Mouse (Mus musculus): ENCODE measurements around the gene Ylpm1. TPM values are rescaled to one million over a fixed set of nuclear protein-coding genes. Genes with fewer than 3 reads are reported as not detected.

Gene Ylpm1
- polyA plus RNA-seq, 1 experiment from 2014 or later: 29.2 TPM

DNA sequence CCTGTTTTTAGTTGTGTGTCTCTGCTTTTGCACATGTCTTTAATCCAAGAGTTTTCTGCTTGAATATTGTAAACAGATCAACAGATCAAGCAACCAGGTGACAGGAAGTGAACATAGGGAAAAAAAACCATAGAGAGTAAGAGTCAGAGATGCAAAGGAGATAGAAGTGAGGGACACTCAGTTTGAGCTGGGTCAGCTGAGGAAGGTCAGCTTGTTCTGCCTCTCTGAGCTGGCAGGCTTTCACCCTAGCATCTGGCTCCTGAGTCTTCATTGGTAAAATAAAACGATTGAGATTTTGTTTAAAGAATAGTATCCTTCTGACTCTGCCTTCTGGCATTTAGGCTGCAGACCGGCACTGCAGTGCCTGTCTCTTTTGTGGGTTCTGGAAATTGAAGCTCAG, 14.4 kb downstream of the Ylpm1 start:
- no peaks in the 10 kb centered on the region for H3K9me3 ChIP-seq (replicated peaks)
- ATAC-seq (ENCODE audit: insufficient number of reproducible peaks, low FRiP score, low TSS enrichment, low read depth): no peak
- no peak overlapping the region for H3K9ac ChIP-seq
- no peak overlapping the region for H3K27ac ChIP-seq (replicated peaks)
- no peaks in the 10 kb centered on the region for H3K27me3 ChIP-seq
- no peak overlapping the region for H3K4me3 ChIP-seq (replicated peaks)
- H3K4me2 ChIP-seq (replicated peaks): no peak overlapping the region
- H3K4me1 ChIP-seq: no peaks in the 10 kb centered on the region
- H3K36me3 ChIP-seq: peaks cover 41% of the 10 kb centered on the region
- 80% methylated on average over 2 of the region's 2 CpGs for WGBS

DNA sequence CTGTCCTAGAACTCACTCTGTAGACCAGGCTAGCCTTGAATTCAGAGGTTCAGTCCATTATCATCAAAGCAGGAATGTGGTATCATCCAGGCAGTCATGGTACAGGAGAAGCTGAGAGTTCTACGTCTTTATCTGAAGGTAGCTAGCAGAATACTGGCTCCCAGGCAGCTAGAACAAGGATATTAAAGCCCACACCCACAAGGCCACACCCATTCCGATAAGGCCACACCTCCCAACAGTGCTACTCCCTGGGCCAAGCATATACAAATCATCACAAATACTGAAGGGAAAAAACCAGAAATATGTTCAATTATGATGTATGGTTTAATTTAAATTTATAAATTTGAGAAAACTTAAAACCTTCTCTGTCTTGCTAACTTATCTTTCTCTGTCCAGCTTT, 16.1 kb downstream of the Ylpm1 start:
- peaks cover 53% of the 10 kb centered on the region for H3K36me3 ChIP-seq
- no peaks in the 10 kb centered on the region for H3K9me3 ChIP-seq (replicated peaks)
- H3K4me2 ChIP-seq (replicated peaks): no peak overlapping the region
- no peak for ATAC-seq (ENCODE audit: insufficient number of reproducible peaks, low FRiP score, low TSS enrichment, low read depth)
- H3K27me3 ChIP-seq: no peaks in the 10 kb centered on the region
- H3K4me1 ChIP-seq: no peaks in the 10 kb centered on the region
- no peak overlapping the region for H3K27ac ChIP-seq (replicated peaks)
- no peak overlapping the region for H3K4me3 ChIP-seq (replicated peaks)
- no peak overlapping the region for H3K9ac ChIP-seq
- 92% methylated on average over 2 of the region's 2 CpGs for WGBS

DNA sequence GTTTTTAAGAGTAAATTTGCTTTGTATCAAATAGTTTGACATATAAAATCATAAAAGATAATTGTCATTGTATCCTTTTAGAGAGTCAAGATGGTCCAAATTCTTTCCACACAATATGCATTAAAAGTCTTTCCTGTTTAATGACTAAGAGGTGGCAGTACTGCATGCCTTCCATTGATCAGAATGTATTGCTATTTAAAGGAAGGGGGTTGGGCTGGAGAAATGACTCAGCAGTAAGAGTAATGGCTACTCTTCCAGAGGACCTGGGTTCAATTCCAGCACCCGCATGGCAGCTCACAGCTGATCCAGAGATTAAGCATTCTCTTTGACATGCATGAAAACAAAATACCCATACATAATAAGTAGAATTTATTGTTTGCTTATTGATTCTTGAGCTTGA, 25.9 kb downstream of the Ylpm1 start:
- H3K4me1 ChIP-seq: no peaks in the 10 kb centered on the region
- H3K4me2 ChIP-seq (replicated peaks): no peak overlapping the region
- ATAC-seq (ENCODE audit: insufficient number of reproducible peaks, low FRiP score, low TSS enrichment, low read depth): no peak
- no peak overlapping the region for H3K9ac ChIP-seq
- no peaks in the 10 kb centered on the region for H3K27me3 ChIP-seq
- H3K4me3 ChIP-seq (replicated peaks): no peak overlapping the region
- H3K9me3 ChIP-seq (replicated peaks): no peaks in the 10 kb centered on the region
- H3K36me3 ChIP-seq: no peaks in the 10 kb centered on the region; the same call in 1 of the 2 replicates
- H3K27ac ChIP-seq (replicated peaks): no peak overlapping the region
- 90% methylated on average over 1 of the region's 1 CpGs for WGBS

DNA sequence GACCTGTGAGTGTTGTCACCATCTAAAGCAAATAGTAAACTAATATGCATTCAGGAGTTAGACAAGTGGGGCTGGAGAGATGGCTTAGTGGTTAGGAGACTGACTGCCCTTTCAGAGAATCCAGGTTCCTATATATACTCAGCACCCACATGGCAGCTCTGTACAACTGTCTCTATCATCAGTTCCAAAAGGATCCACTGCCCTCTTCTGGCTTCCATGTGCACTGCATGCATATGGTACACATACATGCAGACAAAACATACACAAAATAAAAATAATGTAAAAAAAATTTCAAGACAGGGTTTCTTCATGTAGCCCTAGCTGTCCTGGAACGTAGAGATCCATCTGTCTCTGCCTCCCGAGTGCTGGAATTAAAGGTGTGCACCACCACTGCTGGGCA, 36.6 kb downstream of the Ylpm1 start:
- Histone ChIP-seq H3K4me3 (replicated peaks) (no peak overlapping the region), H3K27ac (replicated peaks) (no peak overlapping the region), H3K9me3 (replicated peaks) (no peaks in the 10 kb centered on the region), H3K9ac (no peak overlapping the region), H3K4me1 (no peaks in the 10 kb centered on the region), H3K27me3 (no peaks in the 10 kb centered on the region), H3K36me3 (peaks cover 41% of the 10 kb centered on the region), H3K4me2 (replicated peaks) (no peak overlapping the region)
- ATAC-seq (ENCODE audit: insufficient number of reproducible peaks, low FRiP score, low TSS enrichment, low read depth): no peak
- WGBS: 95% methylated on average over 2 of the region's 2 CpGs

DNA sequence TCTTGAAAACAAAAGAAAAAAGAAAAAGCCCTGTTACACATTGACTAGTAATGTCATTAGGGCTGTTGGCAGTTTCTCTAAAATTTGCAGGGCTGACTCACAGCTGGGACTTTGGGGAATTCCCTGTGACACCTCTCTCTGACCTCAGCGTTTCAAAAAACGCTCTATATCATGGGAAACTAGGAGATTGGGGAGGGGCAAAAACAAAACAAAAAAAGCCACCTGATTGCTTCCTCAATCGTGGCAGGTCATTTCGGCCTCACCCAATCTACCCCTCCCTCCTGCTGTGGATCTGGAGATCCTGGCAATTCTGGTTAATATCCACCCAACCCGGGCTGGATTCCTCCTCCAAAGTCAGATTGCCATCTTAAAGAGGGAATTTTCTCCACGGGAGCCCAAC, 55.1 kb downstream of the Ylpm1 start:
- H3K9ac ChIP-seq: no peak overlapping the region
- WGBS: 78% methylated on average over 6 of the region's 6 CpGs
- no peaks in the 10 kb centered on the region for H3K4me1 ChIP-seq
- ATAC-seq (ENCODE audit: insufficient number of reproducible peaks, low FRiP score, low TSS enrichment, low read depth): no peak
- H3K4me2 ChIP-seq (replicated peaks): no peak overlapping the region
- H3K9me3 ChIP-seq (replicated peaks): no peaks in the 10 kb centered on the region
- no peak overlapping the region for H3K27ac ChIP-seq (replicated peaks)
- H3K4me3 ChIP-seq (replicated peaks): no peak overlapping the region
- no peaks in the 10 kb centered on the region for H3K27me3 ChIP-seq
- peaks cover 57% of the 10 kb centered on the region for H3K36me3 ChIP-seq

DNA sequence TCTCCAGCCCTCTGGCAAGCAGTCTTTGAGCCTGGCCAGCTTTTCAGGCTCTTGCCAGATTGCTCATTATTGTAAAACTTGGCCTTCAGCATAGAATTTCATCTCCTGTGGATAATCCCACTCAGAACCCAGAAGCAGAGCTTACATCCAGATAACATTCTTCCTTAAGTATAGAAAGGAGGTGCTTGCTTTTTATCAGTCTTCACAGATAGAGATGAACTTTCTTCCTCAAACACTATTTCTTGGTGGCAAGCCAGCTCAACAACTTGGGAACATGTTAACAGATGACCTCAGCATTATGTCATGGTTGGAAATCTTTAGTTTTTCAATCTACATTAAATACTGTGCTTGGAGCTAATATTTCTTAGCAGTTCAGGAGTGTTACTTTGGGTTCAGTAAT, 74.9 kb downstream of the Ylpm1 start:
- Histone ChIP-seq H3K27ac (replicated peaks) (no peak overlapping the region), H3K4me1 (no peaks in the 10 kb centered on the region), H3K36me3 (peaks cover 48% of the 10 kb centered on the region), H3K27me3 (no peaks in the 10 kb centered on the region), H3K9me3 (replicated peaks) (no peaks in the 10 kb centered on the region), H3K9ac (no peak overlapping the region), H3K4me3 (replicated peaks) (no peak overlapping the region), H3K4me2 (replicated peaks) (no peak overlapping the region)
- no peak for ATAC-seq (ENCODE audit: insufficient number of reproducible peaks, low FRiP score, low TSS enrichment, low read depth)

DNA sequence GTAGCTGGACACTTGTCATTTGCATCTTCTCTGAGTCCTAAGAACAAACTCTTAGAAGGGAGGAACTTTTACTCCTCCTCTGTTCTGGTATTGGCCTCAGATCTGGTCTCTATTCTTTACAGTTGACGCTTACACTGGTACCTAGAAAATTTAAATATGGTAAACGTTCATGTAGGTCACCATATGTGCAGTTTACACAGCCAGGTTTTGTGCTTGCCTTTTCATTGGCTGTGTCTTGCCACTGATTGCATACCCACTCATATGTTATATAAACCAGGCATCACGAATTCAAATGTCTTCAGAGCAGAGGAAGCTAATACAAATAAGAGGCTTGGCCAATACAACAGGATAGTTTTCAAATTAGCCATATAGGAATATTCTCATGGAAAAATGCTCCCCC, 81.0 kb downstream of the Ylpm1 start:
- Histone ChIP-seq H3K27ac (replicated peaks) (no peak overlapping the region), H3K4me3 (replicated peaks) (no peak overlapping the region), H3K9me3 (replicated peaks) (no peaks in the 10 kb centered on the region), H3K4me2 (replicated peaks) (no peak overlapping the region), H3K9ac (no peak overlapping the region), H3K27me3 (no peaks in the 10 kb centered on the region), H3K4me1 (no peaks in the 10 kb centered on the region), H3K36me3 (peaks cover 17% of the 10 kb centered on the region; the same call in 1 of the 2 replicates)
- WGBS: 85% methylated on average over 3 of the region's 3 CpGs
- no peak for ATAC-seq (ENCODE audit: insufficient number of reproducible peaks, low FRiP score, low TSS enrichment, low read depth)

DNA sequence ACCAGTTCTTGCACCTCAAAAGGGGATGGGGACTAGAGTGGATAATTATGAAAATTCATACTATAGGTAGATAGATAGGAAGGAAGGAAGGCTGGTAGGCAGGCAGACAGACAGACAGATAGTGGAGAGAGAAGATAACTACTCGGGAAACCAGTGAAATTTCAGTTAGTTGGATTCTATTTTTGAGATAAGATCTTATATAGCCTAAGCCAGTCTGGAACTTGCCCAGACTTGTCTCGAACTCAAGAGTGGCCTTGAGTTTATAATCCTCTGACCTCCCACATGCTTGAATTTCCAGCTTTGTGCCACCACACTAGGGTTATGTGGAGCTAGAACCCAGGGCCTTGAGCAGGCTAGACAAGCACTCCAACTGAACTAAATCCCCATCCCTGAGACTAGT, 88.1 kb downstream of the Ylpm1 start:
- no peaks in the 10 kb centered on the region for H3K9me3 ChIP-seq (replicated peaks)
- H3K4me1 ChIP-seq: 0 out of 2 replicates have a peak, but pooled peaks cover 6% of the 10 kb centered on the region
- H3K4me2 ChIP-seq (replicated peaks): no peak overlapping the region
- no peaks in the 10 kb centered on the region for H3K27me3 ChIP-seq
- no peak overlapping the region; the same call in 1 of the 2 replicates for H3K27ac ChIP-seq (replicated peaks)
- H3K4me3 ChIP-seq (replicated peaks): no peak overlapping the region
- ATAC-seq (ENCODE audit: insufficient number of reproducible peaks, low FRiP score, low TSS enrichment, low read depth): no peak
- WGBS: 66% methylated on average over 2 of the region's 2 CpGs
- H3K36me3 ChIP-seq: peaks cover 20% of the 10 kb centered on the region
- no peak overlapping the region for H3K9ac ChIP-seq

DNA sequence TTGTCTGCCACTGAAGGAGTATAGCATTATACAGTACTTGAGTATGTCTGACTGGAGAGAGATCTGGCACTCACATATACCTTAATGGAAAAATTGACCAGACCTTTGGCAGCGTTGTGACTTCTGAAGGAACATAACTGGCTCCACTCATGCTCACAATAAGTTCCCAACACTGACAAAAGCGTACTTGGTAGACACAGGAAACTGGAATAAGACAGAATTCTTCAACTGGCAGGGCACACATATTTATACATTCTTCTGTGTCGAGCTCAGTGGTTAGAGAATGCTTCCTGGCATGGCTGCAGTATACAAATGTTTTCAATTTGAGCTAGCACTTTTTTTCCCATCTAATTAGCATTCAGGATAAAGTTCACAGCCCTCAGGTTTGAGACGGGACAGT, 88.8 kb downstream of the Ylpm1 start:
- no peak for ATAC-seq (ENCODE audit: insufficient number of reproducible peaks, low FRiP score, low TSS enrichment, low read depth)

DNA sequence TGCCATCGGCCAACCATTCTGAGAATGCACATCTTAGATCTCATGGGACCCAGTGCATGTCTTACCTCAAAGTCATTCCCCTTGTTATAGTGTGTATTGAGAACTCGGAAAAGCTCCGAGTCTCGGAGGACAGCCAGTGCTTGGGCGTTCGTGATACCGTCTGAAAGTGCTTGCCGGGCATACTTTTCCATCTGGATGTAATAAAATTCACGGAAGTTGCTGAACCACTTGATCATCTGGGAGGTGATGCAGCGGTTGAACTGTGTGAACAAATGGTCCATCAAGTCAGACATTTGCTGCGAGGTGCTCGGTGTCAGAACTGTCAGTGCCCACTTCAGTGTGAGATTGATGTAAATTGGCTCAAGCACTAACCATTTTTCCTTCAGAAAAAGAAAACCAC, 91.7 kb downstream of the Ylpm1 start:
- Histone ChIP-seq H3K27me3 (no peaks in the 10 kb centered on the region), H3K4me1 (0 out of 2 replicates have a peak, but pooled peaks cover 6% of the 10 kb centered on the region), H3K9ac (no peak overlapping the region), H3K9me3 (replicated peaks) (no peaks in the 10 kb centered on the region), H3K4me2 (replicated peaks) (no peak overlapping the region), H3K4me3 (replicated peaks) (no peak overlapping the region), H3K27ac (replicated peaks) (no peak overlapping the region), H3K36me3 (peaks cover 26% of the 10 kb centered on the region)
- no peak for ATAC-seq (ENCODE audit: insufficient number of reproducible peaks, low FRiP score, low TSS enrichment, low read depth)
- WGBS: 70% methylated on average over 12 of the region's 12 CpGs

More for the DNA sequence above, 88.8 kb downstream of the Ylpm1 start:
- H3K27me3 ChIP-seq: no peaks in the 10 kb centered on the region
- H3K4me2 ChIP-seq (replicated peaks): no peak overlapping the region
- no peak overlapping the region for H3K4me3 ChIP-seq (replicated peaks)
- H3K9me3 ChIP-seq (replicated peaks): no peaks in the 10 kb centered on the region
- 0 out of 2 replicates have a peak, but pooled peaks cover 6% of the 10 kb centered on the region for H3K4me1 ChIP-seq
- H3K36me3 ChIP-seq: peaks cover 26% of the 10 kb centered on the region
- 61% methylated on average over 4 of the region's 4 CpGs for WGBS
- H3K9ac ChIP-seq: no peak overlapping the region
- peak overlapping the region; percentile 51; the same call in 1 of the 2 replicates for H3K27ac ChIP-seq (replicated peaks)

DNA sequence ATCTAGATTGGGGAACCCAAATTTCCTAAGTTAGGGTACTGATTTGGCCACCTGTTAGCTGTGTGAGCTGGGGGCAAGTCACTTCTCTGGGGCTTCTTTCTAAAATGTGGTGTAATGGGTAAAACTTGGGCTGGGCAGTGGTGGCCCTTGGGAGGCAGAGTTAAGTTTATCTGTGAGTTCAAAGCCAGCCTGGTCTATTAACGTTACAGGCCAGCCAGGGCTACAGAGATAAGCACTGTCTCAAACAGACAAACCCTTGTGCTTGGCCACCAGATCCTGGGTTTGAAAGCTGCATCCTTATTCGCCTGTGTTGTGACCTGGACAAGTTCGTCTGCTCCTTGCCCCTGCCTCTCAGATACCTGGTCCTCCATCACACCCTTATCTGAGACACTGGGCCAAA, 95.1 kb downstream of the Ylpm1 start:
- Histone ChIP-seq H3K4me1 (peaks cover 22% of the 10 kb centered on the region), H3K4me3 (replicated peaks) (no peak overlapping the region), H3K27ac (replicated peaks) (no peak overlapping the region), H3K36me3 (peaks cover 26% of the 10 kb centered on the region), H3K9me3 (replicated peaks) (no peaks in the 10 kb centered on the region), H3K27me3 (no peaks in the 10 kb centered on the region), H3K9ac (no peak overlapping the region), H3K4me2 (replicated peaks) (no peak overlapping the region)
- ATAC-seq (ENCODE audit: insufficient number of reproducible peaks, low FRiP score, low TSS enrichment, low read depth): no peak
- 84% methylated on average over 3 of the region's 3 CpGs for WGBS

DNA sequence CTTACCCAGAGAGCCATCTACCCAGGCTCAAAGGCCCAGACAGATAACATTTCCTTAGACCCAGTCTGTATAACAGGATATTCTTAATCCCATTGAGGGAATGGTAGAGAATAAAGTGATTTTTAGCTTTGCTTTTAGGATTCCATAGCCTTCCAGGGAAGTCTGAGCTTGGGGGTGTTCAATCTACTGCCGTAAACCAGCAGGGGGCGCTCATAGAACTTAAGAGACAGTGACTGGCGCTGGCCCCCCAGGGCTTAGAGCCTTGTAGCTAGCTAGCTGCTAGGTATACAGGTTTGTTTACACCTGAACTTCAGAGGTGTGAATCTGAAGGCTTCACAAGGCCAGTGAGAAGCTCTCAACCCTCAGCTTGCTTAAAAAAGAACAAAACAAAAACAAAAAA, 96.1 kb downstream of the Ylpm1 start:
- no peaks in the 10 kb centered on the region for H3K27me3 ChIP-seq
- no peak overlapping the region for H3K9ac ChIP-seq
- H3K9me3 ChIP-seq (replicated peaks): no peaks in the 10 kb centered on the region
- no peak overlapping the region for H3K27ac ChIP-seq (replicated peaks)
- no peak overlapping the region for H3K4me2 ChIP-seq (replicated peaks)
- H3K4me1 ChIP-seq: peaks cover 22% of the 10 kb centered on the region
- peaks cover 26% of the 10 kb centered on the region for H3K36me3 ChIP-seq
- 11% methylated on average over 3 of the region's 3 CpGs for WGBS
- ATAC-seq (ENCODE audit: insufficient number of reproducible peaks, low FRiP score, low TSS enrichment, low read depth): no peak
- H3K4me3 ChIP-seq (replicated peaks): no peak overlapping the region
